Mouse (Mus musculus) embryonic facial prominence, embryonic 15.5 days (tissue): ENCODE results near the gene Apoe. TPM values are rescaled to one million over a fixed set of nuclear protein-coding genes. Genes with fewer than 3 reads are reported as not detected.

Experiments
- ATAC-seq: fragments of 200-750 bp; cut with Nextera tagmentation; 2 replicates; pipeline ENCODE4 v1.8.0; 2017; ENCODE audit warnings: low read depth, moderate TSS enrichment; ENCODE audit not compliant: insufficient number of reproducible peaks, low FRiP score, low TSS enrichment
- H3K27ac ChIP-seq: fragments of 300-500 bp; sonication (generic); replicated peaks from 2 replicates; pipeline ENCODE4 v1.5.1; 2015; ENCODE audit warnings: mild to moderate bottlenecking, inconsistent platforms
- H3K27me3 ChIP-seq: fragments of 300-500 bp; sonication (generic); 2 replicates; pipeline ENCODE4 v1.6.1; 2015; ENCODE audit warnings: inconsistent platforms
- H3K36me3 ChIP-seq: fragments of 300-500 bp; sonication (generic); 2 replicates; pipeline ENCODE4 v1.6.1; 2015; ENCODE audit warnings: mild to moderate bottlenecking, inconsistent platforms
- H3K4me1 ChIP-seq: fragments of 300-500 bp; sonication (generic); 2 replicates; pipeline ENCODE4 v1.6.1; 2015; ENCODE audit warnings: inconsistent platforms
- H3K4me2 ChIP-seq: fragments of 300-500 bp; sonication (generic); replicated peaks from 2 replicates; pipeline ENCODE4 v1.6.1; 2015; ENCODE audit warnings: mild to moderate bottlenecking, inconsistent platforms
- H3K4me3 ChIP-seq: fragments of 300-500 bp; sonication (generic); replicated peaks from 2 replicates; pipeline ENCODE4 v1.5.1; 2015; ENCODE audit warnings: mild to moderate bottlenecking, inconsistent platforms
- H3K9ac ChIP-seq: fragments of 300-500 bp; sonication (generic); 2 replicates; pipeline ENCODE4 v1.6.1; 2015; ENCODE audit warnings: inconsistent platforms
- H3K9me3 ChIP-seq: fragments of 300-500 bp; sonication (generic); replicated peaks from 2 replicates; pipeline ENCODE4 v1.6.1; 2016; ENCODE audit warnings: inconsistent platforms
- WGBS: fragments of 180-500 bp; shearing (Covaris S2); methylation state at CpG from one replicate; pipeline ENCODE4 v1.1.7; 2015; 5-methylcytosine and 5-hydroxymethylcytosine counted together
- polyA plus RNA-seq: library from polyadenylated mRNA; unstranded; fragments of >200 nt; fragmentation: Nextera tagmentation; extraction: Ambion mirVana; gene quantifications from 2 replicates; pipeline ENCODE4 v1.2.1, GENCODE M21; 2015

The Apoe gene
- polyA plus RNA-seq, 1 experiment from 2014 or later: 442 TPM

GRCm38 (mm10) chr7:19715239-19716054 lies 16.5 kb upstream of the Apoe start, which contains the start of gene Tomm40:
TSS of gene Tomm40 (minus strand) at chr7:19715438.
- H3K36me3 ChIP-seq: peaks cover 55% of the 10 kb centered on the region
- H3K4me1 ChIP-seq: peaks cover 25% of the 10 kb centered on the region
- peak within 1 kb of the TSS; percentile 98 for H3K9ac ChIP-seq
- H3K4me3 ChIP-seq: peak within 1 kb of the TSS; percentile 100
- ATAC-seq: peak; percentile 99
- H3K9me3 ChIP-seq: no peaks in the 10 kb centered on the region
- WGBS: under 1% methylated on average over 59 of the region's 59 CpGs
- no peaks in the 10 kb centered on the region for H3K27me3 ChIP-seq
- H3K4me2 ChIP-seq: peak within 1 kb of the TSS; percentile 88
- peak within 1 kb of the TSS; percentile 86 for H3K27ac ChIP-seq

- Histone ChIP-seq H3K27me3 (no peaks in the 10 kb centered on the region), H3K4me2 (peak overlapping the region; percentile 88), H3K27ac (peak overlapping the region; percentile 74), H3K9me3 (no peaks in the 10 kb centered on the region), H3K9ac (peak overlapping the region; percentile 98), H3K4me1 (peaks cover 25% of the 10 kb centered on the region), H3K36me3 (peaks cover 57% of the 10 kb centered on the region), H3K4me3 (peak overlapping the region; percentile 100)
- WGBS: 0% methylated on average over 39 of the region's 39 CpGs
- no peak for ATAC-seq
Measured at GRCm38 (mm10) chr7:19714836-19715235, 15.8 kb upstream of the Apoe start.

- WGBS: 86% methylated on average over 9 of the region's 9 CpGs
- H3K4me3 ChIP-seq: no peak overlapping the region; the same call in 1 of the 2 replicates
- no peak for ATAC-seq
- H3K27ac ChIP-seq: no peak overlapping the region
- H3K9ac ChIP-seq: no peak overlapping the region; the same call in 1 of the 2 replicates
- no peaks in the 10 kb centered on the region for H3K27me3 ChIP-seq
- H3K4me1 ChIP-seq: peaks cover 25% of the 10 kb centered on the region
- no peak overlapping the region for H3K4me2 ChIP-seq
- no peaks in the 10 kb centered on the region for H3K9me3 ChIP-seq
- H3K36me3 ChIP-seq: peaks cover 57% of the 10 kb centered on the region
Measured at GRCm38 (mm10) chr7:19713598-19713997, 14.6 kb upstream of the Apoe start.

- WGBS: 46% methylated on average over 4 of the region's 4 CpGs
- Histone ChIP-seq H3K9ac (no peak overlapping the region), H3K36me3 (peaks cover 56% of the 10 kb centered on the region), H3K4me2 (no peak overlapping the region), H3K9me3 (no peaks in the 10 kb centered on the region), H3K4me3 (no peak overlapping the region), H3K27me3 (no peaks in the 10 kb centered on the region), H3K27ac (no peak overlapping the region), H3K4me1 (peaks cover 25% of the 10 kb centered on the region)
- no peak for ATAC-seq
Measured at GRCm38 (mm10) chr7:19713196-19713595, 14.2 kb upstream of the Apoe start.

DNA sequence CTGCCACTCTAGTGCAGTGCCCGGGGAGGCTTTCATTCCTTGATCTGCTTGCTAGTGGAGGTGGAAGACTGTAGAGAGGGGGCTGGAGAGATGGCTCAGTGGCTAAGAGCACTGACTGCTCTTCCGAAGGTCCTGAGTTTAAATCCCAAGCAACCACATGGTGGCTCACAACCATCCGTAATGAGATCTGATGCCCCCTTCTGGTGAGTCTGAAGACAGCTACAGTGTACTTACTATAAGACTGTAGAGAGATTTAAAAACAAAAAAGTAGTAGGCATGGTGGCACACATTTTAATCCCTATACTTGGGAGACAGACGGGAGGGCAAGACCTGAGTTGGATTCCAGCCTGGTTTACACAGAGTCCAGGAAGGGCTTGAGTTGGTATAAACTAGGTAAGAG lies 13.4 kb upstream of the Apoe start:
- no peak overlapping the region for H3K9ac ChIP-seq
- no peak overlapping the region for H3K27ac ChIP-seq
- 67% methylated on average over 4 of the region's 4 CpGs for WGBS
- H3K9me3 ChIP-seq: no peaks in the 10 kb centered on the region
- no peak overlapping the region for H3K4me2 ChIP-seq
- no peak for ATAC-seq
- H3K27me3 ChIP-seq: no peaks in the 10 kb centered on the region
- no peak overlapping the region for H3K4me3 ChIP-seq
- peaks cover 61% of the 10 kb centered on the region for H3K36me3 ChIP-seq
- peaks cover 25% of the 10 kb centered on the region for H3K4me1 ChIP-seq

DNA sequence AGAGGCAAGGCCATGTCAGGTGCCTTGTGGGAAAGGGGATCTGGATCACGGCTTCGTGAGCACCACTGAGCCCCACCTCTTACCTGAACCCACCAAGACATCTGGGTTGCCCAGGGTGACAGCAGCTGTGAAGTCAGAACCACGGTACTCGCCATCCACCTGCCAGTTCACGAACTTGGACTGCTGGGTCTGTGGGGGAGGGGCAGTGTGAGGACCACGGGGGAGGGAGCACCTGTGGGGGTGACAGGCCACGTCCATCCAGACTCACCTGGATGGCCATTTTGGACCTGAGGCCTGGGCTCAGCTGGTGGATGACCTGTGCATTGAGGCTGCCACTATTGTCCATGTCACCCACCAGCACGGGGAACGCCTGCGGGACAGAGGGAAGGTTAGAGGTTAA lies 11.7 kb upstream of the Apoe start:
- Histone ChIP-seq H3K4me1 (peaks cover 16% of the 10 kb centered on the region), H3K4me2 (no peak overlapping the region), H3K27ac (no peak overlapping the region), H3K36me3 (peaks cover 71% of the 10 kb centered on the region), H3K27me3 (no peaks in the 10 kb centered on the region), H3K9ac (no peak overlapping the region), H3K9me3 (no peaks in the 10 kb centered on the region), H3K4me3 (no peak overlapping the region)
- ATAC-seq: no peak
- WGBS: 92% methylated on average over 10 of the region's 10 CpGs

DNA sequence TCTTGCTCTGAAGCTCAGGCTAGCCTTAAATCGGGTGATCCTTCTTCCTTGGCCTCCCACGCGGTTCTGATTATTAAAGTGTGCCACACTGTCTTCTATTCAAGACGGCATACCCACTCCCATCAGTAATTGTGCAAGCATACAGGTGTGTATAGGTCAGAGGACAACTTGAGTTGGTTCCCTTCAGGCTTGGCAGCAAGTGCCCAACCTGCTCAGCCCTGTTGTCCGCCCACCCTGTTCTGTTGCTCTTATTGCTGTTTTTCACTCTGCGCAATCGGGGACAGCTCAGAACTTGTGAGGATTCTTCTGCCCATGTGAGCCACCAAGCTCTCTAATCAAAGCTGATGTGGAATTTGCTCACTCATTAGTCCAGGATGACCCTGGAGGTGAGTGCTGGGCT lies 6.3 kb upstream of the Apoe start:
- H3K9me3 ChIP-seq: no peaks in the 10 kb centered on the region
- no peak for ATAC-seq
- no peak overlapping the region for H3K27ac ChIP-seq
- peaks cover 11% of the 10 kb centered on the region for H3K4me1 ChIP-seq
- H3K4me3 ChIP-seq: no peak overlapping the region
- H3K36me3 ChIP-seq: peaks cover 67% of the 10 kb centered on the region
- WGBS: 95% methylated on average over 7 of the region's 7 CpGs
- H3K9ac ChIP-seq: no peak overlapping the region
- no peak overlapping the region for H3K4me2 ChIP-seq
- no peaks in the 10 kb centered on the region for H3K27me3 ChIP-seq

DNA sequence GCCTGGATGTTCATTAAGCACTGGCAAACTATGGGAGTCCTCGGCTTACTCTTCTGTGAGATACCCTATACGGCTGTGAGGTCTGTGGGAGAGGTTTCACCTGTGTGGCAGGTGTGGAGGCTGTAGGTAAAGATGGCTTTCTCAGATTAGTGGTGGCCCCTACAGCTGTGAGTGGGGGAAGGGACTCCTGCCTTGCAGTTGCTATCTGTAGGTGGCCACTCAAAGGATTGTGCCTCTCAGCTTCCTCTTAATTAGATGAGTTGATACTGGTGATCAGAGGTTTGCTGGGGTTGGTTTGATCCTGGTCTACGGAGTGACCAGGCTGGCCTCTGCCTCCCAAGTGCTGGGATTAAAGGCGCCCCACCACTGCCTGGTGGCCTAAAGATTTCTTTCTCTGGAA lies 5.5 kb upstream of the Apoe start:
- WGBS: 90% methylated on average over 4 of the region's 4 CpGs

DNA sequence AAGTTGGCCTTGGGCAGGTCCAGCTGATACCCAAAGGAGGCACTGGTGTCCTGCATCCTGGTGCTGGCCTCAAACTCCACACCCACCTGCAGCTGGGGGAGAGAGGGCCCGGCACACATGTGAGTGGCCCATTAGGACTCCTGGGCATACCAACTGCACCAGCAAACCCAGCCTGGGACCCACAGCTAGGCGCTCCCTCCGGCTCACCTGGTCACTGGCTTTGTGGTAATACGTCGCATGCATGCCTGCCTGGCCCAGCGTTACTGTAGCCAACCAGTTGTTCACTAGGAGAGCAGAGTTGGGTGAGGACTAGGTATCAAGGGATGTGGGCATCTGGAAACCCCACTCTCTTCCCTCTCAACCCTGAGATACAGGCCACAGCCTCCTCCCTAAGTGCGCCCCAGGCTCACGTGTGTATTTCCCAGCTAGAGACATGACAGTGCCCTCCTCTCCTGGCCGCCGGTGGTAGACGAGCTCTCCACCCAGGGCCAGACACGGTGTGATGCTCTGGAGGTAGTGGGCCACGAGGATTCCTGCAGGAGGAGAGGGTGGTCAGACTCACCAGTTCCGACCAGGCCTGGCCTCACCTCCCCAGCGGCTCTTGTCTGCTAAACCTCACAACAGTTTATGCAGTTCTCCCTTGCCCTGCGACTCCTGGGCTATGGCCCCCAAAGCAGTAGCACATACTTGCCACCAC lies 4.0 kb upstream of the Apoe start:
- H3K9ac ChIP-seq: no peak overlapping the region
- no peak for ATAC-seq
- H3K4me1 ChIP-seq: peaks cover 28% of the 10 kb centered on the region
- H3K27me3 ChIP-seq: no peaks in the 10 kb centered on the region
- H3K36me3 ChIP-seq: peaks cover 48% of the 10 kb centered on the region
- no peak overlapping the region for H3K4me2 ChIP-seq
- 89% methylated on average over 16 of the region's 16 CpGs for WGBS
- no peak overlapping the region for H3K27ac ChIP-seq
- no peak overlapping the region for H3K4me3 ChIP-seq
- no peaks in the 10 kb centered on the region for H3K9me3 ChIP-seq

More for the DNA sequence above, 5.5 kb upstream of the Apoe start:
- Histone ChIP-seq H3K27me3 (no peaks in the 10 kb centered on the region), H3K36me3 (peaks cover 60% of the 10 kb centered on the region), H3K4me3 (no peak overlapping the region), H3K9me3 (no peaks in the 10 kb centered on the region), H3K4me1 (peaks cover 13% of the 10 kb centered on the region), H3K27ac (no peak overlapping the region), H3K9ac (no peak overlapping the region), H3K4me2 (no peak overlapping the region)
- ATAC-seq: no peak

GRCm38 (mm10) chr7:19701069-19701761 lies 2.2 kb upstream of the Apoe start:
- H3K36me3 ChIP-seq: peaks cover 39% of the 10 kb centered on the region
- H3K27ac ChIP-seq: peak overlapping the region; percentile 69
- H3K4me3 ChIP-seq: no peak overlapping the region
- no peak overlapping the region for H3K9ac ChIP-seq
- H3K27me3 ChIP-seq: no peaks in the 10 kb centered on the region
- 31% methylated on average over 21 of the region's 22 CpGs for WGBS
- H3K9me3 ChIP-seq: no peaks in the 10 kb centered on the region
- H3K4me2 ChIP-seq: no peak overlapping the region; the same call in 1 of the 2 replicates
- no peak for ATAC-seq
- H3K4me1 ChIP-seq: peaks cover 29% of the 10 kb centered on the region
